Mouse (Mus musculus) frontal cortex, postnatal 36 days (tissue): ENCODE data around the gene Ifi35.
"Not testable (repeated sequence)": the region's sequence is repeated elsewhere in the genome, so short reads cannot be mapped to it uniquely, and the experiment has no call there.

ENCODE experiments used
- DNase-seq, 2 experiments: peaks; one replicate each; pipeline ENCODE4 v3.0.0; 2022; ENCODE audit warnings: low spot score in 2 of 2

Gene Ifi35

DNA sequence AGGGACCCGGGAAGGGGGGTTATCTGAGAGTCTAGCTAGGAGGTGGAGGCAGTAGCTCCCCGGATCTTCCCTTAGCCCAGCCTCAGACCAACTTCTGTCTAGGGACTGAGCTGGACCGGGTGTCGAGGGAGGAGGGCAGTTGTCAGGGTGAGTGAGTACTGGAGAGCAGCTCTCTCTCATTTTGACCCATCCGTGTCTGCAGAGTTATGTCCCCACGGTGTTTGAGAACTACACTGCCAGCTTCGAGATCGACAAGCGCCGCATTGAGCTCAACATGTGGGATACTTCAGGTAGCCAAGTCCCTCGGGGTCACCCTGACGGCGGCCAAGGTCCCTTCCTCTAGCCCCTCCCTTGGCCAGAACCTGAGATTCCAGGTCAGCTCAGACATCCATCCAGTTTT lies 20.5 kb downstream of the Ifi35 start:
- no peak for DNase-seq

DNA sequence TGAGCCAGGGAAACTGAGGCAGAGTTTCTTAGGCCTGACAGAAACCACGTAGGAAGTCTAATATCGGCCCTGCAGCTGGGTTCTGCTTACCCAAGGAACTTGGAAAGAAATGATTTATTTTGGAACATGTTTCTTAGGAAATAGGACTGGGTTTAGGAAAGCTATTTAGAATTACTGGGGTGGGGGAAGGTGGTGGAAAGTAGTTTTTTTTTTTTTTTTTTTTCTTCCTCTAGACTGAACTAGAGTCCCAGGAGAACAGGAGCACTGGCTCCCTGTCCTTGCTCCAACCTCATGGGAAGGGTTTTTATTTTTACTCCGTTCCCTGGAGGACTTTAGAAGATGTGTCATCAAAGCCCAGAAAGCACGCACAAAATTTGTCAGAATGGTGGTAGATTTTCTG lies 20.9 kb downstream of the Ifi35 start:
- no peak for DNase-seq

DNA sequence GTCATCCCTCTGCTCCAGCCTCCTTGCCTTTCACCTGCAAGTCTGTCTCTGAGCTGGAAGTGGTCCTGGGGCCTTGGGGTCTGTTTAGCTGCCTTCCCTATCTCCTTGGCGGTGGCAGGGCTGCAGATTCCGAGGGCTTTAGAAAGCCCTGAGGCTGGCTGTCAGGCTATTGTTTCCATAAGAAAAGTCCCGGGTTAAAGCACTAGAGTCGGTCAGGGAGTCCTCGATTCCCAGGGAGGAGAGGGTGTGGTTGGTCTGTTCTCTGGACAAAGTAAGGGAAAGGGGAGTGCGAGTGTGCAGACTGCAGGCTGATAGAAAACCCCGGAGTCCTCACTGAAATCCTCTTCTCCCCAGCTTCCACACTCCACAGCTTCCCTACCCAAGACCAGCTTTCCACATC lies 22.0 kb downstream of the Ifi35 start:
- DNase-seq = no peak

DNA sequence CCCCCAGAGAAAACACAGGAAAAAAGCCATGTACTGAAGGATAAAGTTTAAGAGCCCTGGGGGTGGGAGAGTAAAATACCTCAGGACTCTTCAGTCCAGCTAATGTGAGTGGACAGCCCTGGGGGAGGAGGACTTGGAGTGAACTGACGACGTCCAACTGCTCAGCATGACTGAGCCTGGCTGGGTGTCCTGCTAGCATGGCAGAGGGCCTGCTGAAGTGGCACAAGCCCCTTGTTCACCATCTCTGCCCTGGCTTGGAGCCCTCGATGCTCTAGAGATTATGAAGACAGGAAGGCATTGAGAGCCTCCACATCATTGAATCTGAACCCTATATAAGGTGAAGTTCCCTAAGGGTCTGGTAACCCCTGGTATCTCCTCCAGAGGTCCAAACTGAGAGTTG lies 23.7 kb downstream of the Ifi35 start:
- no peak for DNase-seq

DNA sequence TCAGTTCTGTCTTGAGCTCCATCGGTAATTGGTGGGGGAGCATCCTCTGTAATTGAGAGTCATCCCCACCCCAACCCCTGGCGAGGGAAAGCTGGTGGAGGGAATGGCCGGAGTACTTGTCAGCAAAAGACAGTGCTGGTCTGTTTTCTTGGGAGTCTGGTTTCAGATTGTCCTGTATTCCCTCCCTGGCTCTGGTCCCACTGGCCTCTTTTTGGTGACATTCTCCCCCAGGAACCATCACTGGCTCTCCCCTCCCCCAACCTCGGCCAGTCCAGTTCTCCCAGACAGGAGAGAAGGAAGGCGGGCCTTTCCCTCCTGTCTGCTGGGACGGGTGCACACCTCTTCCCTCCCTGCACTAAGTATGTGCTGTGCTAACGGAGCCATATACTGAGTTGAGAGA lies 24.1 kb downstream of the Ifi35 start:
- DNase-seq = no peak

DNA sequence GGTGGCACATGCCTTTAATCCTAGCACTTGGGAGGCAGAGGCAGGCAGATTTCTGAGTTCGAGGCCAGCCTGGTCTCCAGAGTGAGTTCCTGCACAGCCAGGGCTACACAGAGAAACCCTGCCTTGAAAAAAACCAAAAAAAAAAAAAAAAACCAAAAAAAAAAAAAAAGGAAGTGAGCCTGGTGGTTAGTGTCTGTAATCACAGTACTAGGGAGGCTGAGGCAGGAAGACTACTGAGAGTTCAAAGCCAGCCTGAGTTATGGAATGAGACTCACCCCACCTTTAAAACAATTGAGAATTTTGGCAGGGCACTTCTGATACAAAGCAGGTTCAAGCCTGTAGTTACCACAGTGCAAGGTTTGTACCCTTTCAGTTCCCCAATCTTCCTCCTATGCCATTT lies 25.5 kb downstream of the Ifi35 start:
- not testable (repeated sequence) for DNase-seq

DNA sequence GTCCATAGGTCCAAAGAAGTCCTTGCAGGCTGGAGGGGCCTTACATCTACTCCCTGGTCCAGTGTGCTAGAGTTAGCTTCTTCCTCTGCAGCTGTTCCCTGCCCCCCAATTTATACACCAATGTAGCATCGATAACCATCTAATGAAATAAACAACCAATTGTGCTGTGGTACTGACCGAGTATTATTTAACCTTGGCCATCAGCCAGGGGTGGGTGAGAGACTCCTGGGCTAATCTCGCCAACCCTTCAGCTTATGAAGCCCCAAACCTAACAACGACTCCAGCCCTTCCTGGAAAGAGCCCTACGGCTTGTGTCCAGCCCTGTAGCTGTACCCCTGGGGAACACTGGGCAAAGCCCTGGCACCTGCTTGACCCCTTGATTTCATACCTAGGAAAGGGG lies 26.1 kb downstream of the Ifi35 start:
- DNase-seq = no peak

DNA sequence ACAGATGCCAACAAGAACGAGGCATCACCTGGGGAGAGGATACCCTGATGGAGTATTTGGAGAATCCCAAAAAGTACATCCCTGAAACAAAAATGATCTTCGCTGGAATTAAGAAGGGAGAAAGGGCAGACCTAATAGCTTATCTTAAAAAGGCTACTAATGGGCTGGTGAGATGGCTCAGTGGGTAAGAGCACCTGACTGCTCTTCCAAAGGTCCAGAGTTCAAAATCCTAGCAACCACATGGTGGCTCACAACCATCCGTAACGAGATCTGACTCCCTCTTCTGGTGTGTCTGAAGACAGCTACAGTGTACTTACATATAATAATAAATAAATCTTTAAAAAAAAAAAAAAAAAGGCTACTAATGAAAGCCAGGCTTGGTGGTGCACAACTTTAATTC lies 28.2 kb downstream of the Ifi35 start:
- DNase-seq = not testable (repeated sequence)

DNA sequence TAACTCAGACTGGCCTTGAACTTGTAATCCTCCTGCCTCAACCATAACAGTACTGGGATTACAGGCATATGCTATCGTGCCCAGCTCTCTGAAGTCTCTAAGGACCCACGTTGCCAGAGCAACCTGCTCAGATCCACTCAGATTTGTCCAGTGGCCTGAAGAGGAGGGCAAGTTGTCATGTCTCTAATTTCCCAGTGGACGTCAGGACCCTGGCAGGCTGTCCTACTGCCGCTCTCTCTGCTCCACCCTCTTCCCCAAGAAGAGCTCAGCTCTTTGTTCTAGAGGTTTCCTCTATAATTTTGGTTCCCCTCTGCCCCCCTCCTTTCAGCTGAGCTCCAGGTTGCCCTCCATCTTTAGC lies 29.0 kb downstream of the Ifi35 start:
- no peak for DNase-seq

DNA sequence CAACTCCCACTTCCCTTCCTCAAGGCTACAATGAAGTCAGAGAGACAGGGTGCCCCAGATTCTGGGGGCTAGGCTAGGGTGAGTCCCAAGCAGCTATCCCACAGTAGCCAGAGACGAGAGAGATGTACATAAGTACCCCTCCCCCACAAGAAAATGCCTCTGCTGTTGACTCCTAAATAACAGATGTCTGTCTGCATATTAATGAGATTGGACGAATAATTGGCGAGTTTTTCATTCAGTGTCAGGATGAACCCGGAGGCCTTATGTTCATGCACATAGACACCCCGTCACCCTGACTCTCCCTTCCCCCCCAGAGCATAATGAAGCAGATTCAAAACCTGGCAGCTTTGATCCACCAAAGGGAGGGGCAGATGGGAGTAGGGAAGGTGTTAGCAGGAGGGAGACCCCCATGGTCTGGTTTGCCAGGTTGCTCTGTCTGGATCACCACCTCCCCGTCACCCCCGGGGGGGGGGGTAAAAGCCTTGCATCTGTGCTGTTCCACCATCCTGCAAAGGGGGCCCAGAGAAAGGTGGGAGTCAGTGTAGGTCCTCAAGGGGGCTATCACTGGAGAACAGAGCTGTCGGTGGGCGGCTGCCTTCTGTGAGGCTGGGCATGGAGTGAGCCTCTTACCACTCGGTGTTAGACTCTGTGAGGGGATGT lies 29.5 kb downstream of the Ifi35 start:
- no peak for DNase-seq

DNA sequence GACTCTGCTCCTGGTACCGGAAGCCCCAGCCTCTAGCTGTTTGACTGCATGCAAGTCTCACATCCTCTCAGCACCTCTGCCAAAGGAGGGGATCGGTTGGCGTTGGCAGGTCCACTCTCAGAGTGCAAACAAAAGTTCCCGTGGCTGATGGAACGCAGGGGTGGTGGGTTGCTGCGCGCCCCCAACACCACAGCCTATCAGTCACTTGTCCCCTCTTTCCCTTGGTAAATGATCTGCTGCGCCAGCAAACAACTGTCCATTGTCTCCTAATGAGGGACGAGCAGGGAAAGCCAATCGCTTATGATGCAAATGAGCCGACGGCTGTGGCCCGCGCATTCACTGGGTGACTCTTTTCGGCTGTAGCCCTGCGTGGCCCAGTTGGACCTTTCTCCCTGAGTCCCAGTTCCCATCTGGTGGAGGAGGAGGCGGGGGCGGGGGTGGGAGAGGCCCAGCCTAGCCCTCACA lies 31.0 kb downstream of the Ifi35 start:
- peak in 1 of 2 experiments; percentile 50 for DNase-seq

DNA sequence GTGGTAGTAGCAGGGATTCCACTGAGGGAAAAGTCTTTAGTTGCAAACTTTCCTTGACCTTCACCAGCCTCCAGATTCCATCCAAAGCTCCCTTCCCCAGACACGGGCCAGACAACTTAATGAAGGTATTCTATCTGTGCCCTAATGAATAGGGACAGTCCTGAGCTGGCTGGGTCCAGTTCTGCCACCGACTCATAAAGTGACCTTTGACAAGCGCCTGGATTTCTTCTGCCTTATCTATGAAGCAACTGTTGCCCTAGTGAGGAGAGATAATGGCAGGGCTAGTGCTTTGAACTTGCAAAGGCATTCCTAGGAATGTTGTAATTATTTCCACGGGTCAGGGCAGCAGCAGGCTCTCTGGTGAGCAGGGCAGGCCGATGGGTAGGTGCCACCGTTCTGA lies 32.7 kb downstream of the Ifi35 start:
- no peak for DNase-seq

DNA sequence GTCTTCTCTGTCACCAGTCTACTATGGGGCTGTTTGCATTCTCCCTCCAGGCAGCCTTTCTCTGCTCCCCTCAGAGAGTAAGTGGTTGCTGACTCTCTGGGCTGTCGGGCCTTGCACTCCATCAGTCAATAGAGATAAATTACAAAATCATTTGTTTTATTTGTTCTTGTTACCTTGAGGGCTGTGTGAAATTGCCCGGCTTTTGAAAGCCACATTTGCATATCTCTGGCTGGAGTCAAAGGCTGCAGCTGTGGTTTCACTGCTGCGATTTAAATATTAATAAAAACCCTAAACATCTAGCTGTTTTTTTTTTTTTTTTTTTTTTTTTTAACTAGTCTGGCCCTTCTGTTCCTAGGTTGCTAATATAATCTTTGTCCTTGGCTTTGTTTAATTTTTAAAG lies 35.6 kb downstream of the Ifi35 start:
- DNase-seq = no peak

DNA sequence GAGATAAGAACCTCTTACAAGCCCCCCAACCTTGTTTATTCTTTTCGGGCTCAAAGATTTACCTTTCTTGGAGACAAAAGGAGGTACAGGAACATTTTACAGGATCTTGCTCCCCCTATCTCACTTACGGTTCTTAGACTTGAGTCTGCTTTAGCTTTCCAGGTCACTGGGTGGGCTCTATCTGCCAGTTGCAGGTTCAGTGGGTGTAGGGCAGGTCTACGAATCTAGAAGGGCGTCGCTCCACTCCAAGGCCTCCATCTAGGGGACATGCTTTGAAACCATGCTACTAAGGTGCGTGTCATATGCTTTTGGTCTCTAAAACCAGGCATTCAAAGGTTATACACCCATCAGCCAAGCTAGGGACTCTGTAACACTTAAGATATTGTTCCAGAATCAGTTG lies 36.0 kb downstream of the Ifi35 start:
- no peak for DNase-seq

DNA sequence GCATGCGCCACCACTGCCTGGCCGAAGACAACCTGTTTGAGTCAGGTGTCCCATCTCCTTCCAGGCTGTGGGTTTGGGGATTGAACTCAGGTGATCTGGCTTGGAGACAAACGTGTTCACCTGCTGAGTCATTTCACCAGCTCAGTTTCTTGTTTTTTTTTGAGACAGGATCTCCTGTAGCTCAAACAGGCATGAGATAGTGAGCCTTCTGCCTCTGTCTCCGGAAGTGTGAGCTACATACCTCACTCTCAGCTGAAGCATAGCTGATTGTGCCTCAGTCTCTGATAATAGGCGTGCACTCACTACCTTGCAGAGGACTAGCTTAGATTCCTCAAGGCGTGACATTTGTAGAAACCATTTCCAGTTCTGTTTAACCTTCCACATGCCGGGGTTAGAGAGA lies 36.6 kb downstream of the Ifi35 start:
- no peak for DNase-seq

DNA sequence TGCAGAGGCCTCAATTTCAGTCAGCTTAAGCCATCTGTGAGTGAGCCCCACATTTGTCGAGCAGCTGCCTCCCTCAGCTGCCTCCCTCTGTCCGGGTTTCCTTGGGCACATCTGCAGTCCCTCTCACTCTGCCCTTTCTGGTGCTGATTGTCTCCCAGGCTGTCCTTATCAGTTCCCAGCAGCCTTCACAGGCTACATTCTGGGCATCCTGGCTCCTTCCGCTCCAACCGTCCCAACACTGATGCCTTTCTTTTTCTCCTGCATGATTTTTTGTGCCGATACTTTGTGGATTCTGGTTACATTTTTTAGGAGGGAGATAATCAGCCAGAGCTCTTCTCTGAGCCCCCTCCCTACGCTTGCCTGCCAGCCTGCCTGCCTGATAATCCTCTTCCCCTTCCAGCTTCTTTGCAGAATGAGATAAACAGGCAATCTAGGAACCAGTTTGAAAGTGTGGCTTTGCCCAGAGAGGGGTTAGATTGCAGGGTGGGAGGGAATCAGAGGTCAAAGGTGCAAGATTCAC lies 37.4 kb downstream of the Ifi35 start:
- DNase-seq = no peak

DNA sequence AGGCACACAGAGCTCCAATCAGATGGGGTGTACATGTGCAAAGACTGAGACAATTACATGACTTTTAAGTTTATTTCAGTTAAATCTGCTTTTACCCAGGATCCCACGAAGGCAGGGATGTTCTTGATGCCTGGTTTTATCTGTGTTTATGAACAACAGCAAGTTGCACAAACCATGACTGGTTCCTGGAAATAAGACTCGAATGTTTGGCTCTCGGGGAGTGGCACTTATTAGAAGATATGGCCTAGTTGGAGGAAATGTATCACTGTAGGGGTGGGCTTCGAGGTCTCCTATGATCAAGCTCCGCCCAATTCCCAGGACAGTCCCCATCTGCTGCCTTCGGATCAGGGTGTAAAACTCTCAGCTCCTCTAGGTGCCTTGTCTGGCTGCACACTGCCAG lies 37.9 kb downstream of the Ifi35 start:
- DNase-seq = no peak

DNA sequence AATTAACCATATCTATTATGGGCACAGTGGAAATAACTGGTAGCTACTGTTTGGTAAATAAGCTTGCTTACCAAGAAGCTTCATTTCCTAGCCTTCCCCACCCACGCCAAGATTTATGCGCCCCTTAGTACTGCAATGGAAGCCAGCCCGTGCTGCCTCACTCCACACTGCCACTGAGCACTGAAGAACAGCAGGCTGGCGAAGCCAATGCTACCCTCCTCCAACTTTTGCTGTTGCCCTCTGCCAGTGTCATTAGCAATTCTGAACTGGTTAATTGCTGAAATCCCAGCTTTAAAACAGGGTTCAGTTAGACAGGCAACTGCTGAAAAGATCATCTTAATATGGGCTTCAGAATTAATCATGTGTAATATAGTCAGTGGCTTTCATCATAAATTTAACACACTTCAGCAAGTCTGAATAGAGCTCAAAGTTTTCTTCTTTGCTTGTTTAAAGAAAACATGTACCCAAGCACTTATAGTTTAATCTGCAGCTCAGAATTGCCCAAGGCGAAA lies 58.1 kb downstream of the Ifi35 start:
- DNase-seq = no peak

DNA sequence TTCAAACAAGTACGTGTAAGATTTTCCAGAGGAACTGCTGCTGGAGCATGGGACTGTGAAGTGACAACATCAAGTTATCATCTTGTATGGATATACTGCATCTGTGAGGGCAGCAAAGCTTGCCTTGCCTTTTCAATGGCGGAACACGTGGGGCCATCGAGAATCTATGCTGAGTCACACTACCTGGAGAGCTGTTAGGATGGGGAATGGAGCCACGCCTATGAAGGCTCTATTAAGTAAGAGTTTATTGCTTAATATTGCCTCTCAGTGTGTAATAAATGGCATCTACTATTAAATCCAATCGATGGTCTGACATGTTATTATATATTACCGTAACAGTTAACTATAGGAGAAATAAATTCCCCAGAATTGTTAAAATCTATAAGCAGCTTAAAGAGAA lies 58.9 kb downstream of the Ifi35 start:
- no peak for DNase-seq
